In genomic region chr4:154570451-154570881, GRCm38 (mm10) we compare ENCODE assay signal across 9 mouse cellular contexts.
A peak's percentile ranks its signal among the peaks of the same experiment; 100 is the strongest.
DNase-seq lines count a peak whose midpoint lies in the region; ATAC-seq and TF ChIP-seq lines count a peak whose summit lies in the region.
"Had no signal": no experiment of that assay in that cellular context is flagged by ENCODE, and none has a peak within 500 bp of the region (broad histone marks: within the 10 kb centered on the region; RNA-seq: fewer than 3 reads in every experiment).

No protein-coding gene starts in this region.

- no peaks in the 10 kb centered on the region for H3K9me3 ChIP-seq in neural tube, embryonic 15.5 days (replicated peaks)
- no peaks in the 10 kb centered on the region for H3K9me3 ChIP-seq in forebrain, postnatal 0 days (ENCODE audit: low read length)
- H3K9me3 ChIP-seq in midbrain, embryonic 10.5 days (replicated peaks) = no peaks in the 10 kb centered on the region

- no peak overlapping the region for H3K4me3 ChIP-seq in neural tube, embryonic 15.5 days (replicated peaks)
- H3K4me3 ChIP-seq in forebrain, postnatal 0 days (ENCODE audit: low read depth, low read length) = no peak overlapping the region
- H3K4me3 ChIP-seq in midbrain, embryonic 10.5 days = no peak overlapping the region; the same call in 1 of the 2 replicates

- peaks cover 27% of the 10 kb centered on the region for H3K27me3 ChIP-seq in neural tube, embryonic 15.5 days (replicated peaks)
- H3K27me3 ChIP-seq in forebrain, postnatal 0 days (ENCODE audit: insufficient read depth, low read length) = no peaks in the 10 kb centered on the region
- H3K27me3 ChIP-seq in midbrain, embryonic 10.5 days (ENCODE audit: low read depth, poor library complexity, severe bottlenecking) = peaks cover 93% of the 10 kb centered on the region

- no peak overlapping the region for H3K4me2 ChIP-seq in neural tube, embryonic 15.5 days
- H3K4me2 ChIP-seq in forebrain, postnatal 0 days (ENCODE audit: low read depth) = no peak overlapping the region

- 14% methylated on average over 10 of the region's 10 CpGs for WGBS in neural tube, embryonic 15.5 days
- 21% methylated on average over 10 of the region's 10 CpGs for WGBS in forebrain, postnatal 0 days
- 6% methylated on average over 10 of the region's 10 CpGs for WGBS in midbrain, embryonic 10.5 days

- H3K9ac ChIP-seq in neural tube, embryonic 15.5 days (replicated peaks) = no peak overlapping the region
- no peak overlapping the region for H3K9ac ChIP-seq in forebrain, postnatal 0 days

- H3K36me3 ChIP-seq in neural tube, embryonic 15.5 days = no peaks in the 10 kb centered on the region
- H3K36me3 ChIP-seq in forebrain, postnatal 0 days (ENCODE audit: insufficient read depth) = no peaks in the 10 kb centered on the region
- H3K36me3 ChIP-seq in midbrain, embryonic 10.5 days = no peaks in the 10 kb centered on the region

- no peak overlapping the region for H3K27ac ChIP-seq in neural tube, embryonic 15.5 days (replicated peaks)
- H3K27ac ChIP-seq in forebrain, postnatal 0 days (ENCODE audit: low read depth, low read length) = peak overlapping the region; percentile 66
- H3K27ac ChIP-seq in midbrain, embryonic 10.5 days (replicated peaks) = peak overlapping the region; percentile 74

- no peak for ATAC-seq in neural tube, embryonic 15.5 days (ENCODE audit: low FRiP score)
- peak; percentile 82 for ATAC-seq in forebrain, postnatal 0 days
- no peak for ATAC-seq in inflammation-experienced regulatory T-cells, adult 6 months

- TF ChIP-seq CTCF in forebrain, postnatal 0 days (IDR thresholded peaks at IDR 0.05; ENCODE audit: low read depth) = no peak

- H3K4me1 ChIP-seq in neural tube, embryonic 15.5 days = peaks cover 33% of the 10 kb centered on the region
- H3K4me1 ChIP-seq in forebrain, postnatal 0 days (ENCODE audit: insufficient read depth) = 0 out of 2 replicates have a peak, but pooled peaks cover 8% of the 10 kb centered on the region
- peaks cover 81% of the 10 kb centered on the region for H3K4me1 ChIP-seq in midbrain, embryonic 10.5 days

- DNase-seq in neural tube, embryonic 10.5 days (ENCODE audit: extremely low spot score, low spot score) = peak; percentile 71
- DNase-seq in forebrain, postnatal 0 days = peak; percentile 35
- DNase-seq in midbrain, embryonic 10.5 days (ENCODE audit: low spot score) = peak; percentile 42
- no peak for DNase-seq in urinary bladder, postnatal 4 days (ENCODE audit: low spot score in 2 of 2)
- DNase-seq in heart, adult 9 months (ENCODE audit: low spot score in 2 of 2) = no peak
- DNase-seq: adrenal gland, adult 8-10 months; cerebellum, adult 18-20 months had no signal

Comparison
In these comparisons a context has a peak if more than half of its experiments do, and no peak if none do; other contexts are left out.
1. DNase-seq: peak in neural tube, embryonic 10.5 days (single experiment), forebrain, postnatal 0 days (single experiment) and midbrain, embryonic 10.5 days (single experiment); none in urinary bladder, postnatal 4 days (0 of 2) and heart, adult 9 months (0 of 2).